Mouse (Mus musculus): ENCODE measurements around the gene Man1c1. TPM values are rescaled to one million over a fixed set of nuclear protein-coding genes. Genes with fewer than 3 reads are reported as not detected.

Man1c1 gene
- polyA plus RNA-seq, 1 experiment = 26.7 TPM

DNA sequence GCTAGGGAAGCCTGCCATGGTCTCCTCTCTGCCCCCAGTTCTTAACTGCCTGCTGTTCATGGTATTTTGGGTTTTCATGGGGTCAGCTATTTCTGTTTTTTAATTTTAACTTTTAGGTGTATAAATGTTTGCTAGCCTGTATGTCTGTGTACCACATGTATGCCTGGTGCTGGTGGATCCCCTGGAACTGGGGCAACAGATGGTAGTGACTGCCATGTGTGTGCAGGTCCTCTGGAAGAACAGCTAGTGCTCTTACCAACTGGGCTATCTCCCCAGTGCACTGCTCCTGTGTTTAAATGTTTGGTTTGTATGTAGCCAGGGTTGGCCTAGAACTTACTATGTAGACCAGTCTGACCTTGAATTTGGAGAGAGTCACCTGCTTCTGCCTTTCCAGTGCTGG lies 184.8 kb downstream of the Man1c1 start:
- Histone ChIP-seq H3K27ac (ENCODE audit: insufficient read depth, low read length) (no peak overlapping the region), H3K4me1 (ENCODE audit: control insufficient read depth, insufficient read depth, low read length) (peaks cover 7% of the 10 kb centered on the region; the same call in 1 of the 2 replicates), H3K4me3 (ENCODE audit: insufficient read depth, low read length) (no peak overlapping the region)
- TF ChIP-seq CTCF (IDR thresholded peaks at IDR 0.05; ENCODE audit: borderline replicate concordance, insufficient read depth, low read length) (no peak), POLR2A (IDR thresholded peaks at IDR 0.05; ENCODE audit: low read depth, low read length) (no peak)

DNA sequence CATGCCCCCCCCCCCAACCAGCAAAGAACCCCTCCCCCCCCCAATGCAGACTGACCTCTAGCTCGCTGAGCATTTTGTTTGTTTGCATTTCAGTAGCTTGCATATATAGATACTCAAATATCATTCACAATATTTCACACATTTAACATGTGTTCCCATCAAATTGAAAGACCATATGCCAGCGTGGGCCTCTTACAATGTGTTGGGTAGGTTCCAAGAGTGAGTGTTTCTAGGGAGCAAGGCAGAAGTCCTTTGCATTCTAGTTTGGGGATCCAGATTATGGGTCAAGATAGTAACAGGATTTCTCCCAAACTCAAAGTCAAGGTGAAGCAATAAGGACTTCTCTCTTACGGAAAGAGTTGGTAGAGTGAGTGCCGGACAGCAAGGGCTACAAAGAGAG lies 185.5 kb downstream of the Man1c1 start:
- no peak for TF ChIP-seq POLR2A (IDR thresholded peaks at IDR 0.05; ENCODE audit: low read depth, low read length)
- no peak for TF ChIP-seq CTCF (IDR thresholded peaks at IDR 0.05; ENCODE audit: borderline replicate concordance, insufficient read depth, low read length)
- Histone ChIP-seq H3K4me1 (ENCODE audit: control insufficient read depth, insufficient read depth, low read length) (peaks cover 7% of the 10 kb centered on the region; the same call in 1 of the 2 replicates), H3K27ac (ENCODE audit: insufficient read depth, low read length) (no peak overlapping the region), H3K4me3 (ENCODE audit: insufficient read depth, low read length) (no peak overlapping the region)

GRCm38 (mm10) chr4:134517719-134518118 lies 186.4 kb downstream of the Man1c1 start:
- no peak for TF ChIP-seq POLR2A (IDR thresholded peaks at IDR 0.05; ENCODE audit: low read depth, low read length)
- Histone ChIP-seq H3K27ac (ENCODE audit: insufficient read depth, low read length) (peak overlapping the region; percentile 88; the same call in 1 of the 2 replicates), H3K4me1 (ENCODE audit: control insufficient read depth, insufficient read depth, low read length) (peaks cover 7% of the 10 kb centered on the region; the same call in 1 of the 2 replicates), H3K4me3 (ENCODE audit: insufficient read depth, low read length) (no peak overlapping the region)

DNA sequence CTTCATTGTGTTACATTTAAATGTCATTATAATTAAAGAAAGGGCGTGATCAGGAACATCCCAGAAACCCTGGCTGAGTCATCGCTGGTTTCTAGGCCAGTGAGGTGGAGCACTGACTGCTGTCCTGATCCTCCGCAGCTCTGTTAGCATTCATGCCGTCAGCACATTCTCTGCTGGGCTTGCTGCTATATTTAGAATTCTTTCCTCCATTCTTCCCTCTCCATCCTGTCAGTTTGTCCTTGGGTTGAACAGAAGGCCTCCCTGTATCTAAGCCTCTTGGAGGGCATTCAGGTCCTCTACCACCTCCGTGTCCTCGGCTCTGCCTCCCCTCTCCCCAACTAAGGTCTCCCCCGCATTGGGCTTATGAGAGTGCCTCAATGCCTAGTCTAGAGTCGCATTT lies 187.1 kb downstream of the Man1c1 start:
- TF ChIP-seq POLR2A (IDR thresholded peaks at IDR 0.05; ENCODE audit: low read depth, low read length) (no peak), CTCF (IDR thresholded peaks at IDR 0.05; ENCODE audit: borderline replicate concordance, insufficient read depth, low read length) (no peak)
- peaks cover 7% of the 10 kb centered on the region; the same call in 1 of the 2 replicates for H3K4me1 ChIP-seq (ENCODE audit: control insufficient read depth, insufficient read depth, low read length)
- H3K4me3 ChIP-seq (ENCODE audit: insufficient read depth, low read length) = no peak overlapping the region
- peak overlapping the region; percentile 88 for H3K27ac ChIP-seq (ENCODE audit: insufficient read depth, low read length)

DNA sequence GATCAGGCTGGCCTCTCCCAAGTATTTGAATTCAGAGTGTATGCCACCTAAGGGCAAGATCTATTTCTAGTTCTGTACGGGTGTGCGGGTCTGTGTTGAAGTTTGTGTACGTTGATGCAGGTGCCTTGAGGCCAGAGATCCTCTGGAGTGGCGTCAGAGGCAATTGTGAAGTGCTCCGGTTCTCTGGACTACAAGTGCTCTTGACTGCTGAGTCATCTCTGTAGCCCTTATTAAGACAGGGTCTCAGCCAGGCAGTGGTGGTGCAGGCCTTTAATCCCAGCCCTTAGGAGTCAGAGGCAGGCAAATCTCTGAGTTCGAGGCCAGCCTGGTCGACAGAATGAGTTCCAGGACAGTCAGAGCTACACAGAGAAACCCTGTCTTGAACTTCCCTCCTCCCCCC lies 188.5 kb downstream of the Man1c1 start:
- H3K4me1 ChIP-seq (ENCODE audit: control insufficient read depth, insufficient read depth, low read length) = peaks cover 7% of the 10 kb centered on the region; the same call in 1 of the 2 replicates
- no peak for TF ChIP-seq CTCF (IDR thresholded peaks at IDR 0.05; ENCODE audit: borderline replicate concordance, insufficient read depth, low read length)
- H3K27ac ChIP-seq (ENCODE audit: insufficient read depth, low read length) = no peak overlapping the region
- H3K4me3 ChIP-seq (ENCODE audit: insufficient read depth, low read length) = no peak overlapping the region

- H3K4me3 ChIP-seq (ENCODE audit: insufficient read depth, low read length) = no peak overlapping the region
- no peak for TF ChIP-seq POLR2A (IDR thresholded peaks at IDR 0.05; ENCODE audit: low read depth, low read length)
- TF ChIP-seq CTCF (IDR thresholded peaks at IDR 0.05; ENCODE audit: borderline replicate concordance, insufficient read depth, low read length) = no peak
- H3K4me1 ChIP-seq (ENCODE audit: control insufficient read depth, insufficient read depth, low read length) = peaks cover 7% of the 10 kb centered on the region; the same call in 1 of the 2 replicates
- no peak overlapping the region for H3K27ac ChIP-seq (ENCODE audit: insufficient read depth, low read length)
Measured at GRCm38 (mm10) chr4:134514309-134514930, 189.7 kb downstream of the Man1c1 start.

GRCm38 (mm10) chr4:134512798-134513197 lies 191.3 kb downstream of the Man1c1 start:
- H3K4me1 ChIP-seq (ENCODE audit: control insufficient read depth, insufficient read depth, low read length) = peaks cover 7% of the 10 kb centered on the region; the same call in 1 of the 2 replicates
- H3K27ac ChIP-seq (ENCODE audit: insufficient read depth, low read length) = no peak overlapping the region
- peak overlapping the region; percentile 5 for H3K4me3 ChIP-seq (ENCODE audit: insufficient read depth, low read length)
- TF ChIP-seq POLR2A (IDR thresholded peaks at IDR 0.05; ENCODE audit: low read depth, low read length) = no peak

DNA sequence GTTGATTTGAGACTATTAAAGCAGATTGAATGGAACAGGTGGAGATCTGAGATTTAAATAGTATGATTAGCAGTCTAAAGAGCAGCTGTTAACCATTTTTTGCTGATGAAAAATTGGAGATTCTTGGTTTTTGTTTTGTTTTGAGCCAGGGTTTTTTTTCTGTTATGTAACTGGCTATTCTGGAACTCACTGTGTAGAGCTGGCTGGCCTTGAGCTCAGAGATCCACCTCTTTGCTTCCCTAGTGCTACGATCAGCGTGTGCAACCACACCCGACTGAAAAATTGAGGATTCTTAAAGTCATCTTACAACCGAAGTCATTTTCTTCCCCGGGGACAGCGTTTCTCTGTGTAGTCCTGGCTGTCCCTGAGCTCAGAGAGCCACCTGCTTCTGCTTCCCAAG lies 192.4 kb downstream of the Man1c1 start:
- Histone ChIP-seq H3K27ac (ENCODE audit: insufficient read depth, low read length) (no peak overlapping the region), H3K4me3 (ENCODE audit: insufficient read depth, low read length) (peak overlapping the region; percentile 32), H3K4me1 (ENCODE audit: control insufficient read depth, insufficient read depth, low read length) (no peaks in the 10 kb centered on the region)
- TF ChIP-seq POLR2A (IDR thresholded peaks at IDR 0.05; ENCODE audit: low read depth, low read length) = no peak
- no peak for TF ChIP-seq CTCF (IDR thresholded peaks at IDR 0.05; ENCODE audit: borderline replicate concordance, insufficient read depth, low read length)

Other genes starting within 250 kb of the Man1c1 start
- 142 and 293 TPM in 2 replicates for gene Stmn1, start 236.0 kb downstream of the Man1c1 start, polyA plus RNA-seq (2011; ENCODE audit: insufficient read length, low read depth, missing spikeins)
- gene Paqr7, start 207.6 kb downstream of the Man1c1 start, polyA plus RNA-seq (2011; ENCODE audit: insufficient read length, low read depth, missing spikeins) = 6.8 and 9.3 TPM in 2 replicates
- 8.5 and 9.7 TPM in 2 replicates for gene Aunip, start 193.3 kb downstream of the Man1c1 start, polyA plus RNA-seq (2011; ENCODE audit: insufficient read length, low read depth, missing spikeins)
- gene Mtfr1l, start 168.9 kb downstream of the Man1c1 start, polyA plus RNA-seq (2011; ENCODE audit: insufficient read length, low read depth, missing spikeins) = 85.5 and 88.3 TPM in 2 replicates
- 98.0 and 103 TPM in 2 replicates for gene Selenon, start 152.1 kb downstream of the Man1c1 start, polyA plus RNA-seq (2011; ENCODE audit: insufficient read length, low read depth, missing spikeins)
- 13.3 and 16.5 TPM in 2 replicates for gene Ldlrap1, start 63.7 kb upstream of the Man1c1 start, polyA plus RNA-seq (2011; ENCODE audit: insufficient read length, low read depth, missing spikeins)
- 38.6 and 42.3 TPM in 2 replicates for gene Maco1, start 149.1 kb upstream of the Man1c1 start, polyA plus RNA-seq (2011; ENCODE audit: insufficient read length, low read depth, missing spikeins)
- 0.51 and 0.72 TPM in 2 replicates for gene Rhd, start 160.2 kb upstream of the Man1c1 start, polyA plus RNA-seq (2011; ENCODE audit: insufficient read length, low read depth, missing spikeins)
- gene Tmem50a, start 210.7 kb upstream of the Man1c1 start, polyA plus RNA-seq (2011; ENCODE audit: insufficient read length, low read depth, missing spikeins) = 156 and 191 TPM in 2 replicates
- 257 and 312 TPM in 2 replicates for gene Rsrp1, start 219.3 kb upstream of the Man1c1 start, polyA plus RNA-seq (2011; ENCODE audit: insufficient read length, low read depth, missing spikeins)
- 46.6 and 48.8 TPM in 2 replicates for gene Syf2, start 226.6 kb upstream of the Man1c1 start, polyA plus RNA-seq (2011; ENCODE audit: insufficient read length, low read depth, missing spikeins)